Mouse (Mus musculus) forebrain, embryonic 10.5 days (tissue): Measurements from ENCODE around the gene Shroom1. TPM values are rescaled to one million over a fixed set of nuclear protein-coding genes. Genes with fewer than 3 reads are reported as not detected.

Source experiments
- DNase-seq: peaks from one replicate; pipeline ENCODE4 v3.0.0-alpha.2; 2017; ENCODE audit warnings: low spot score; ENCODE audit errors: extremely low spot score
- H3K27ac ChIP-seq: fragments of 300-500 bp; sonication (generic); 2 replicates; pipeline ENCODE4 v1.5.1; 2016; ENCODE audit warnings: mild to moderate bottlenecking
- H3K27me3 ChIP-seq: fragments of 300-500 bp; sonication (generic); 2 replicates; pipeline ENCODE4 v1.6.1; 2016; ENCODE audit warnings: mild to moderate bottlenecking; ENCODE audit not compliant: poor library complexity, severe bottlenecking
- H3K36me3 ChIP-seq: fragments of 300-500 bp; sonication (generic); replicated peaks from 2 replicates; pipeline ENCODE4 v1.6.1; 2016; ENCODE audit warnings: mild to moderate bottlenecking, moderate library complexity
- H3K4me1 ChIP-seq: fragments of 300-500 bp; sonication (generic); 2 replicates; pipeline ENCODE4 v1.6.1; 2016
- H3K4me3 ChIP-seq: fragments of 300-500 bp; sonication (generic); 2 replicates; pipeline ENCODE4 v1.5.1; 2016; ENCODE audit warnings: mild to moderate bottlenecking, moderate library complexity
- H3K9me3 ChIP-seq: fragments of 300-500 bp; sonication (generic); 2 replicates; pipeline ENCODE4 v1.6.1; 2016; ENCODE audit warnings: mild to moderate bottlenecking, moderate library complexity
- WGBS: fragments of 180-500 bp; shearing (Covaris S2); methylation state at CpG from one replicate; pipeline ENCODE4 v1.1.7; 2016; 5-methylcytosine and 5-hydroxymethylcytosine counted together
- polyA plus RNA-seq: library from polyadenylated mRNA; unstranded; fragments of >200 nt; fragmentation: Nextera tagmentation; extraction: Ambion mirVana; gene quantifications from 2 replicates; pipeline ENCODE4 v1.2.1, GENCODE M21; 2016

Shroom1 gene
- polyA plus RNA-seq, 1 experiment from 2014 or later, result 1.2 TPM

DNA sequence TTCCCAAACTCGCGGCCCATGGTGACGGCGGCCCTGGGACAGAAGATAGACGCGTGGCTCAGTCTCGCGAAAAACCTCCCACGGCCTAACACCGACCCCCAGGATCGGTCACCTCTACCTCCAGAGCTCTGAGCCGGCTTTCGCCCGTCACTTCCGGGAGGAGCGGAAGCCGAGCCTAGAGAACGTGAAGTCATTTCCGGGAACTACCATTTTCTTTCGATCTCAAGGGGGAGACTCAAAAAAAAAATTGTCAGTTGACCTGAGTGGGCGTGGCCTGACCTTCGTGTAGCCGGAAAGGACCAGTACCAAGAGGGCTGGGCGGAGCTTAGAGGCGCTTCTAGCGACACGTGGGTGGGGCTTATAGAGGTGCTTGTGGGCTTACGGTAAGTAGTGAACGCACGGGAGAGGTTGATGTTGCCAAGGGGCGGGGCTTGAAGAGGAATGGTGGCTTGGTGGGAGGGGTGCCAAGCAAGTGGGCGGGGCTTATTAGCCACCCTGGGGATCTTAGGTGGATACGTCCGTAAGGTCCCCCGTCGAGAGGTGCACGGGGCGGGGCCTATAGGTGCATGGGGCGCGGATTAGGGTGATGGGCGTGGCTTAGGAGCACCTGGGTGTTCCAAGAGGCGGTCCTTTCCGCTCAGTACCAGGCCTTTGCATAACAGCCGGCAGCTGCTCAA lies 26.2 kb upstream of the Shroom1 start, which contains the start of the genes Uqcrq and Gdf9:
Gene Uqcrq, minus strand, starts transcription at position 162 of the 677 bp plus-strand sequence.
Gene Gdf9, plus strand, starts transcription at position 354 of the 677 bp plus-strand sequence.
- under 1% methylated on average over 44 of the region's 44 CpGs for WGBS
- peak within 1 kb of the TSS; percentile 89 for H3K27ac ChIP-seq

DNA sequence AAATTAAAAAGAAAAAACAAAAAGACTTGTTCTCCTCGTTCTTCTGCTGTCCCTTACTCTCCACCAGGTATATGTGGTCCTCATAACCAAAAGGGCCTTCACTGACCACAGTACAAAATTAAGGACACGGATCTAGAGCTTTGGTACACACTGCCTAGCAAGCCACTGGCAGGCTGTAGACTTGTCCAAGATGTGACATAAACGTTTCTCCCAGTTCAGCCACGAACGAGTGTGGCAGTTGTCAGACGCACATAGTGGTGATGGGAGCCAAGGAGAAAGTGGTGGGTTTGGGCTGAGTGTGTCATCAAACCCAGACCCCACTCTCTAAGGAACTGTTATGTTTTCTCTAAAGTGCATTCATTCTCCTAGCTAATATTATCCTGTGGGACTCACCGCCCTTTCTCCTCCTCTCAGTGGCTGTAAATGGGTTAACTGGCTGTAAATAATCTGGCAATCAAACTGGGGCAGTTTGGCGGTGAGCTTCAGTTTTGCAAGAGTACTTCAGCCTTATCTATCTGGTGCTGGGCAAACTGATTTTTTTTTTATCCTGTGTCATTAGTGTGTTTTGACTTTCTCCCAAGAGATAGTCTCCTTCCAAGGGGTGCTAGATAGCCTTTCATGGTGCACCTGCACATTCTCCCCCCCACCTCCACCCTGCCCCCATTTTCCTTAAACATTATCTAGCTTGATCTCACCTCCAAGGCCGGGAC lies 25.5 kb upstream of the Shroom1 start:
- DNase-seq, result no peak
- Histone ChIP-seq H3K9me3 (no peaks in the 10 kb centered on the region), H3K27me3 (no peaks in the 10 kb centered on the region), H3K4me1 (peaks cover 20% of the 10 kb centered on the region), H3K4me3 (peak overlapping the region; percentile 96), H3K36me3 (peaks cover 26% of the 10 kb centered on the region), H3K27ac (peak overlapping the region; percentile 89)
- WGBS, result 25% methylated on average over 9 of the region's 9 CpGs

More for the DNA sequence above, 26.2 kb upstream of the Shroom1 start, which contains the start of the genes Uqcrq and Gdf9:
- Histone ChIP-seq H3K4me1 (peaks cover 20% of the 10 kb centered on the region), H3K27me3 (no peaks in the 10 kb centered on the region), H3K36me3 (peaks cover 26% of the 10 kb centered on the region), H3K9me3 (no peaks in the 10 kb centered on the region), H3K4me3 (peak within 1 kb of the TSS; percentile 96)
- DNase-seq, result peak; percentile 97

DNA sequence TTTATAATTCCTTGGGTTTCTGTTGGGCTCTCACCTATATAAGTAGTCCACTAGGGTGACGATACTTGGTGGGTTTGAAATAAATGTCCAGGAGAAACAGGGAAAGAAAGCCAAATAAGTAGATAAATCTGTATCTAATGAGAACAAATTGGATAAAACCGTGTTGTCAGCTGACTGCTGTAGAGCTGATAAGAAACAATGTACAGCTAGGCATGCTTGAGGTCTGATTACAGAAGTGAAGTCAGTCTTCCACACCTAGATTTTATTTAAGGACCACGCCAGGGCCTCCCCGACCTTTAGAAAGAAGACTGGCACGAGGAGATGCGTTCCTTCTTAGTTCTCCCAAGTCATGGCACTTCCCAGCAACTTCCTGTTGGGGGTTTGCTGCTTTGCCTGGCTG lies 23.9 kb upstream of the Shroom1 start:
- H3K9me3 ChIP-seq, result no peaks in the 10 kb centered on the region
- WGBS, result 65% methylated on average over 6 of the region's 6 CpGs

DNA sequence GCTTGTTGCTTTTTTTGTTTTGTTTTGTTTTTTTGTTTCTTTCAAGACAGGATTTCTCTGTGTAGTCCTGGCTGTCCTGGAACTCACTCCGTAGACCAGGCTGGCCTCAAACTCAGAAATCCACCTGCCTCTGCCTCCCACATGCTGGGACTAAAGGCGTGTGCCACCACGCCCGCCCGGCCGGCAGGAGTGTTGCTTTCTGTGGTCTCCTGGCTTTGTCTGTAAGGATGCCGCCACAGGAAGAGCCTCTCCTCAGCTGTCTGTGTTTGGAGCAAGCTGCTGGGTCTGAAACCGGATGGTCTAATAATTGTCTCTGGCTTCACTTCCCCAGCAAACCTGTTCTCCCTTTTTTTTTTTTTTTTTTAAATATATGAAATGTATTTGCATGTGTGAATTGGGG lies 21.5 kb upstream of the Shroom1 start:
- Histone ChIP-seq H3K27me3 (no peaks in the 10 kb centered on the region), H3K4me3 (no peak overlapping the region), H3K36me3 (no peaks in the 10 kb centered on the region), H3K4me1 (peaks cover 8% of the 10 kb centered on the region), H3K27ac (no peak overlapping the region), H3K9me3 (no peaks in the 10 kb centered on the region)
- WGBS, result 91% methylated on average over 8 of the region's 8 CpGs
- no peak for DNase-seq

More for the DNA sequence above, 23.9 kb upstream of the Shroom1 start:
- Histone ChIP-seq H3K4me1 (peaks cover 20% of the 10 kb centered on the region), H3K27me3 (no peaks in the 10 kb centered on the region), H3K4me3 (no peak overlapping the region), H3K36me3 (peaks cover 13% of the 10 kb centered on the region), H3K27ac (no peak overlapping the region)
- no peak for DNase-seq

DNA sequence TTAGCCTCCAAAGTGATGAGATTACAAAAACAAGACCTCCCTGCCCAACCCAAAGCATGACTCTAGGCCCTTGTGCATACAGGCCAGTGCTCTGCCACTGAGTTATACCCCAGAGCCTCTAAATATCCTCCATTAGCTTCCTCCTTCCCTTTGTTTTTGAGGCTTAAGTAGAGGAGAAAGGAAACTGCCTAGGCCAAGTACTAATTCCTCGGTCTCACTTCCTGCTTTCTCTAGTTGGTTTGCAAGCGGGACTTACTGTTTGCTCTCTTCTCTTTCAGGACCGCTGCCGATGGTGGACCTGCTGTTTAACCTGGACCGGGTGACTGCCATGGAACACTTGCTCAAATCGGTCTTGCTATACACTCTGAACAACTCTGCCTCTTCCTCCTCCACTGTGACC lies 20.7 kb upstream of the Shroom1 start:
- Histone ChIP-seq H3K27me3 (no peaks in the 10 kb centered on the region), H3K9me3 (no peaks in the 10 kb centered on the region), H3K36me3 (no peaks in the 10 kb centered on the region), H3K4me3 (no peak overlapping the region), H3K4me1 (peaks cover 5% of the 10 kb centered on the region), H3K27ac (no peak overlapping the region)
- WGBS, result 95% methylated on average over 6 of the region's 6 CpGs
- DNase-seq, result no peak

DNA sequence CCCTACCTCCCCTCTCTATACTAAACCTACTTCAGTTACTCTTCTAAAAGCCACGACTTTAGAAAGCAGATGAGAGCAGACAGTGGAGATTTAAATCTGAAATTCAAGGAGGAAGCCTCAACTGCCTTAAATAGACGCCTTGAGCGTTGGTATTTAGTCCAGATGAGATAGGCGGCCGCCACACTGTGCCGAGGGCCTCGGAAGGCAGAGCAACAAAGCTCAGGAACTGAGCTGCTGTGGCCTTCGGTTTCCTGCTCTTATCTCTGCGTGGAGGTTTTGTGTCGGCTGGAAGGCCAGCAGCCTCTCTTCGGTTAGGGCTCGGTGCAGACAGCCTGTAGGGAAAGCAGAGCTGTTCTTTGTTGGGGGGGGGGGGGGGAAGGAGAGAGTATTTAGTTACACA lies 15.1 kb upstream of the Shroom1 start:
- H3K9me3 ChIP-seq, result no peaks in the 10 kb centered on the region
- no peaks in the 10 kb centered on the region for H3K36me3 ChIP-seq
- DNase-seq, result no peak
- WGBS, result 63% methylated on average over 12 of the region's 12 CpGs
- H3K27me3 ChIP-seq, result no peaks in the 10 kb centered on the region
- H3K4me1 ChIP-seq, result no peaks in the 10 kb centered on the region
- no peak overlapping the region for H3K4me3 ChIP-seq
- H3K27ac ChIP-seq, result no peak overlapping the region

DNA sequence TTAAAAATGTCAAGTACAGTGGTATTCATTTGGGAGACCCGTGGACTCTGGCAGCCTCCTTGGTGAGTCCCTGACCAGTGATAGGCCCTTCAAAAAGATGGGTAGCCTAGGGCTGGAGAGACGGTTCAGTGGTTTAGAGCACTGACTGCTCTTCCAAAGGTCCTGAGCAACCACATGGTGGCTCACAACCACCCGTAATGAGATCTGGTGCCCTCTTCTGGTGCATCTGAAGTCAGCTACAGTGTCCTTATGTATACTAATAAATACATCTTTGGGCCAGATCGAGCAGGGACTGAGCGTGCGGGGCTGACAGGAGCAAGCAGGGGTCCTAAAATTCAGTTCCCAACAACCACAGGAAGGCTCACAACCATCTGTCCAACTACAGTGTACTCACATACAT lies 13.1 kb upstream of the Shroom1 start:
- no peaks in the 10 kb centered on the region for H3K36me3 ChIP-seq
- DNase-seq, result no peak
- no peak overlapping the region for H3K4me3 ChIP-seq
- no peaks in the 10 kb centered on the region for H3K9me3 ChIP-seq
- H3K27ac ChIP-seq, result no peak overlapping the region
- WGBS, result 48% methylated on average over 6 of the region's 6 CpGs
- no peaks in the 10 kb centered on the region for H3K27me3 ChIP-seq
- H3K4me1 ChIP-seq, result no peaks in the 10 kb centered on the region

DNA sequence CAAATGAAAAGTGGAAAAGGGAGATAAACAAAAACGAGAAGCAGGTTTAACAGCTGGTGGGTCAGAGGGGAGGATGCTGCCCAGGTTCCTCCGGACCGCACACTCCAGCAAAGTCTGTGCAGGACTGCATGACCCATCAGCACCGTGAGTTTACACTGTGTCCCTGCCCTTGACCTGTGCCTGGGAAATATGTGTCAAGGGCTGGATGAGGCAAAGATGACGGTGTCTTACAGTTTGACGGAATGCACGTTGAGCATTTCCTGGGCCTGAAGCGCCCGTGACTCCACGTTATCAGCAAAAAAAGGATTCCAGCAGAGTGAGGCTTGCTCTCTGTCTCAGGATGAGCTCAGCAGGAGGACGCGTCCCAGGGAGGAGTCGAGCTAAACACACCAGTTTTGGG lies 11.4 kb upstream of the Shroom1 start:
- Histone ChIP-seq H3K27ac (no peak overlapping the region), H3K9me3 (no peaks in the 10 kb centered on the region), H3K27me3 (no peaks in the 10 kb centered on the region), H3K4me3 (no peak overlapping the region), H3K4me1 (no peaks in the 10 kb centered on the region), H3K36me3 (no peaks in the 10 kb centered on the region)
- WGBS, result 64% methylated on average over 13 of the region's 13 CpGs
- no peak for DNase-seq

DNA sequence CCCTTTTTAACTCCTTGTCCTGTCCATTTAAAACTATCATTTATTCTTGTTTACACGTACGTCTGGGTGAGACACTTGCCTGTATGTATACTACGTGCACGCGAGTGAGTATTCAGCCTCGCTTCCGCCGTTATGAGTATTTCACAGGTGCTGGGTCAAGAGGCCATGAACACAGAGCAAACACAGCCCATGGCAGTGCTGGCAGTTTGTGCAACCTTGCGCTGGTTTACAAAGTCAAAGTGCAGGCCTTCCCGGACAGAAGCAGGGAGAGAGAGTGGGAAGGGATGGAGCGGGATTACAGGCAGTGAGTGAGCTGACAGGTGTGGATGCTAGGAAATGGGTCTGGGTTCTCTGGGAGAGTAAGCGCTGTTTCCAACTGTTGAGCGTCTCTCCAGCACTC lies 10.8 kb upstream of the Shroom1 start:
- Histone ChIP-seq H3K27ac (no peak overlapping the region), H3K36me3 (no peaks in the 10 kb centered on the region), H3K9me3 (no peaks in the 10 kb centered on the region), H3K4me3 (no peak overlapping the region), H3K4me1 (no peaks in the 10 kb centered on the region), H3K27me3 (no peaks in the 10 kb centered on the region)
- DNase-seq, result no peak
- 88% methylated on average over 13 of the region's 13 CpGs for WGBS

DNA sequence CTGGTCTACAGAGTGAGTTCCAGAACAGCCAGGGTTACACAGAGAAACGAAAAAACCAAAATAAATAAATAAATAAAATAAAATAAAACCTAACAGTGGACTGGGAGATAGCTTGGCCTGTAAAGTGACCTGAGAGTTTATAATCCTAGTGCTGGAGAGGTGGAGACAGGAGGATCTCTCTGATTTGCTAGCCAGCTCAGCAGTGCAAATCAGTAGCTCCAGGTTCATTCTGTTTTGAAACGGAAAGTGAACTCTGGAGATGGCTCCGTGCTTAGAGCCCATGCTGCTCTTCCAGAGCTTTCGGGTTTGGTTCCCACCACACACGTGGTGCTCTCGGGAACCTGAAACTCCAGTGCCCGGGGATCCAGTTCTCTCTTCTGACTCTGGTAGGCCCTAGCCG lies 9.0 kb upstream of the Shroom1 start:
- 89% methylated on average over 8 of the region's 8 CpGs for WGBS
- H3K27ac ChIP-seq, result no peak overlapping the region
- H3K4me3 ChIP-seq, result no peak overlapping the region
- H3K36me3 ChIP-seq, result no peaks in the 10 kb centered on the region
- H3K27me3 ChIP-seq, result no peaks in the 10 kb centered on the region
- H3K4me1 ChIP-seq, result no peaks in the 10 kb centered on the region
- no peak for DNase-seq
- no peaks in the 10 kb centered on the region for H3K9me3 ChIP-seq

DNA sequence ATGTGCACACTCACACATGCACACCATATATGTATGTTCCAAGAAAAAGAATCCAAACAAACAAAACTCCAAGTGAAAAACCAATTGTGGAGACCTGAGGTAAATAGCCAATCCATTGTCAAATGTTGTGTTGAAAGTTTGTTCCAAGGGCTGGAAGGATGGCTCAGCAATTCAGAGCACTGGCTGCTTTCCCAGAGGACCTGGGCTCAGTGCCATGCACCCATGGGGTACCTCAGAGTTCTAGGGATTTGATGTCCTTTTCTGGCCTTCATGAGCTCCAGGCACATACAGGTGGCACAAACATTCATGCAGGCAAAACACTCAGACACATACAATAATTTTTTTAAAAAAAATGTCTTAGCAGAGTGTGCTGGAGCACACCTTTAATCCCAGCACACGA lies 8.5 kb upstream of the Shroom1 start:
- 84% methylated on average over 1 of the region's 1 CpGs for WGBS
- no peaks in the 10 kb centered on the region for H3K27me3 ChIP-seq

DNA sequence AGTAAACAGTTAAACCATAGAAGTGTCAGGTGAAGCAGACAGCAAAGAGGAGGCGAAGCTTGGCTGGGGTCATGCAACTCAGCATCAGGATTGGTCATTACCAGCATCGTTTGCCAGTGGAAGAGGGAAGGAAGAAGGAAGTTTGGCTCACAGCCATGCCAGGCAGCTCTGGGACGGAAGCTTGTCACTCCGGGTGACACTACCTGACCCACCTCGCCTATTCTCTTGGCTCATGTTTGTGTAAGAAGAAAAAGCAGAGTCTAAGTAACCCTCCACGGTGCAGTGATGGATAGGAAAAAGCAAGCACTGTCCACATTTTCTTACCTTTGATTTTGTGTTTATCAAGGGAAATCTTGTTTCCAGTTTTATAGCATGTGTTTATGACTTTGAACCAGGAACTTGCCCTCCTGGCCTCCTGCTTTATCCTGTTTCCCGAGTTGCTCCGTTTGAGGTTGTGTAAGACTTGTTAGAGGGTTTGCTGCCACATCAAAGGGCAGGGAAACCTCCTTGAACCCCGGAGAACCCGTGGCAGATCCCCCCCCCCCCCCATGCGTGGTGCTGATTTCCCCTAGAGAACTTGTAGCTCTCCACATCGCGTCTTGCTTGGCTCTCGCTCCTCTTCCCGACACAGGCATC lies 6.8 kb upstream of the Shroom1 start:
- Histone ChIP-seq H3K9me3 (no peaks in the 10 kb centered on the region), H3K27me3 (peaks cover 5% of the 10 kb centered on the region), H3K27ac (no peak overlapping the region), H3K4me3 (no peak overlapping the region), H3K36me3 (no peaks in the 10 kb centered on the region), H3K4me1 (no peaks in the 10 kb centered on the region)
- no peak for DNase-seq
- WGBS, result 65% methylated on average over 15 of the region's 15 CpGs

More for the DNA sequence above, 8.5 kb upstream of the Shroom1 start:
- H3K4me1 ChIP-seq, result no peaks in the 10 kb centered on the region
- no peak for DNase-seq
- no peak overlapping the region for H3K4me3 ChIP-seq
- no peaks in the 10 kb centered on the region for H3K36me3 ChIP-seq
- no peaks in the 10 kb centered on the region for H3K9me3 ChIP-seq
- H3K27ac ChIP-seq, result no peak overlapping the region

DNA sequence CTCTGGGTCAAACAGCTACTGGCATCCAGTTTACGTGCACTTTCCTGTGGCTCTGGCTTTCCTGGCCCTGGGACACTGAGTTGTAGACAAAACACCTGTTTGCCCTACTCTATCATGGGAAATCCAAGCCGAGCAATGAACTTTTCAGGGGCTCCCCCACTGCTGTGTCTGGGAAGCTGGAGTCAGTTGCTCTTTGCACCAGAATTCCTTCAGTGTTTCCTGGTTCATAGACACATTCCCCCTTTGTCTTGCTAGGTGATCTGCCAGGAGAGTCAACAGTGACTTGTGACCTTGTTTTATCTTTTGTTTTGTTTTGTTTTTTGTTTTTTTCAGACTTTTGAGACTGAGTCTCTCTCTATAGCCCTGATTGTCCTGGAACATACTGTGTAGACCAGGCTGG lies 5.6 kb upstream of the Shroom1 start:
- Histone ChIP-seq H3K36me3 (no peaks in the 10 kb centered on the region), H3K27me3 (peaks cover 17% of the 10 kb centered on the region), H3K4me3 (no peak overlapping the region), H3K4me1 (peaks cover 1% of the 10 kb centered on the region; the same call in 1 of the 2 replicates), H3K27ac (no peak overlapping the region), H3K9me3 (no peaks in the 10 kb centered on the region)
- WGBS, result 78% methylated on average over 2 of the region's 2 CpGs
- no peak for DNase-seq
